Comparison of ENCODE assay signal across 13 mouse cellular contexts in the genomic region with DNA sequence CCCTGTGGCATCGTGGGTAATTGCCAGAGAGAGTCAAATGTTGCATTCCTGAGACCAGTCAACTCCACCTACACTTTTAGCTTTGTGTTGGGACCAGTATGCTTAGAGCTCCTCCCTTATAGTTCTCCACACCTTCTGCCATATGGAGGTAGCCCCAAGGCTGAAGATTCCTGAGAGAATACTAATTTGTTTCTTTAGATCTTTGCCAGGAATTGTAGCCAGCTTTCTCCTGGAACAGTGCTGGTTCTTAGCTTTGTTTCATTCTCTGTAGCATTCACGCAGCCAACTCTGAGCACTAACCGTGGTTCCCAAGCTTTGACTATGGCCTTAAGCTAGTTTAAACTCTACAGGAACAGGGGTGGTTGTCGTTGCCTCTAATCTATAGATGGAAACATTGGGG. TPM values are rescaled to one million over a fixed set of nuclear protein-coding genes. Genes with fewer than 3 reads are reported as not detected.
DNase-seq lines count a peak whose midpoint lies in the region; ATAC-seq and TF ChIP-seq lines count a peak whose summit lies in the region.
"Had no signal": no experiment of that assay in that cellular context is flagged by ENCODE, and none has a peak within 500 bp of the region (broad histone marks: within the 10 kb centered on the region; RNA-seq: fewer than 3 reads in every experiment).

No protein-coding gene starts in this region.

- peak overlapping the region; percentile 54; the same call in 1 of the 2 replicates for H3K27ac ChIP-seq in gastrocnemius, adult 2 months
- H3K27ac ChIP-seq in kidney, embryonic 15.5 days, result 0 out of 2 replicates have a peak overlapping the region, but pooled peaks have one; percentile 30
- 0 out of 2 replicates have a peak overlapping the region, but pooled peaks have one; percentile 39 for H3K27ac ChIP-seq in embryonic facial prominence, embryonic 15.5 days (replicated peaks)
- H3K27ac ChIP-seq: midbrain, embryonic 12.5 days had no signal

- no peak for DNase-seq in gastrocnemius, adult 2 months
- DNase-seq in gastrocnemius, postnatal 25 days, result no peak
- no peak for DNase-seq in kidney, adult 11 months
- peak; percentile 37 for DNase-seq in 3134 (ENCODE audit: extremely low read depth, insufficient read length, low spot score)
- no peak for DNase-seq in testis, postnatal 14 days (ENCODE audit: low spot score)
- no peak for DNase-seq in right cerebral cortex, postnatal 36 days (ENCODE audit: low spot score in 2 of 2)
- DNase-seq: cerebellum, adult 2 months; kidney, postnatal 14 days; thymus, adult 18-20 months had no signal

- no peaks in the 10 kb centered on the region for H3K36me3 ChIP-seq in kidney, embryonic 15.5 days
- no peaks in the 10 kb centered on the region for H3K36me3 ChIP-seq in embryonic facial prominence, embryonic 15.5 days
- H3K36me3 ChIP-seq: midbrain, embryonic 12.5 days had no signal

- H3K4me3 ChIP-seq in gastrocnemius, adult 2 months, result no peak overlapping the region
- H3K4me3 ChIP-seq in kidney, embryonic 15.5 days (replicated peaks), result no peak overlapping the region
- H3K4me3 ChIP-seq in embryonic facial prominence, embryonic 15.5 days (replicated peaks), result no peak overlapping the region
- H3K4me3 ChIP-seq: midbrain, embryonic 12.5 days had no signal

- ATAC-seq in kidney, embryonic 15.5 days (replicated peaks; ENCODE audit: low FRiP score), result no peak
- no peak for ATAC-seq in embryonic facial prominence, embryonic 15.5 days (ENCODE audit: insufficient number of reproducible peaks, low FRiP score, low TSS enrichment, low read depth)
- ATAC-seq: inflammation-experienced regulatory T-cells, adult 6 months had no signal

- H3K9ac ChIP-seq in kidney, embryonic 15.5 days, result no peak overlapping the region
- no peak overlapping the region for H3K9ac ChIP-seq in embryonic facial prominence, embryonic 15.5 days
- H3K9ac ChIP-seq: midbrain, embryonic 12.5 days had no signal

- peaks cover 29% of the 10 kb centered on the region for H3K4me1 ChIP-seq in kidney, embryonic 15.5 days
- H3K4me1 ChIP-seq in embryonic facial prominence, embryonic 15.5 days, result peaks cover 19% of the 10 kb centered on the region; the same call in 1 of the 2 replicates

- no peaks in the 10 kb centered on the region for H3K9me3 ChIP-seq in kidney, embryonic 15.5 days (replicated peaks)
- no peaks in the 10 kb centered on the region for H3K9me3 ChIP-seq in embryonic facial prominence, embryonic 15.5 days (replicated peaks)
- H3K9me3 ChIP-seq: midbrain, embryonic 12.5 days had no signal

- WGBS in kidney, embryonic 15.5 days, result 81% methylated on average over 4 of the region's 4 CpGs
- 48% methylated on average over 4 of the region's 4 CpGs for WGBS in embryonic facial prominence, embryonic 15.5 days

- no peak overlapping the region for H3K4me2 ChIP-seq in kidney, embryonic 15.5 days
- no peak overlapping the region for H3K4me2 ChIP-seq in embryonic facial prominence, embryonic 15.5 days (replicated peaks)
- H3K4me2 ChIP-seq: midbrain, embryonic 12.5 days had no signal

- TF ChIP-seq CTCF in gastrocnemius, adult 2 months (IDR thresholded peaks at IDR 0.05), result no peak

- intact Hi-C loops in gastrocnemius, adult 2 months (cut with DNase I), result no loop called here

- no peaks in the 10 kb centered on the region for H3K27me3 ChIP-seq in kidney, embryonic 15.5 days
- H3K27me3 ChIP-seq in embryonic facial prominence, embryonic 15.5 days, result no peaks in the 10 kb centered on the region
- H3K27me3 ChIP-seq: midbrain, embryonic 12.5 days had no signal

RNA-seq across cellular contexts. Expression of a gene that starts 17.7 kb away (rescaled TPM):
- 1 to 10 TPM in 1 of 2 experiments, under 1 TPM in 1; 0.77 to 1.7 TPM for total RNA-seq in gastrocnemius, adult 2 months (2021)
- 1 to 10 TPM; 2.2 to 2.3 TPM for total RNA-seq in gastrocnemius, postnatal 25 days (2021)
- polyA plus RNA-seq in kidney, embryonic 15.5 days (2015; fragmentation: Nextera tagmentation; extraction: Ambion mirVana), result 10.3 and 11.9 TPM in 2 replicates
- polyA plus RNA-seq in embryonic facial prominence, embryonic 15.5 days (2015; fragmentation: Nextera tagmentation; extraction: Ambion mirVana), result 8.9 and 9.5 TPM in 2 replicates
- polyA plus RNA-seq: inflammation-experienced regulatory T-cells, adult 6 months had no signal
